Comparison of ENCODE assay signal across 22 mouse cellular contexts in the genomic region with DNA sequence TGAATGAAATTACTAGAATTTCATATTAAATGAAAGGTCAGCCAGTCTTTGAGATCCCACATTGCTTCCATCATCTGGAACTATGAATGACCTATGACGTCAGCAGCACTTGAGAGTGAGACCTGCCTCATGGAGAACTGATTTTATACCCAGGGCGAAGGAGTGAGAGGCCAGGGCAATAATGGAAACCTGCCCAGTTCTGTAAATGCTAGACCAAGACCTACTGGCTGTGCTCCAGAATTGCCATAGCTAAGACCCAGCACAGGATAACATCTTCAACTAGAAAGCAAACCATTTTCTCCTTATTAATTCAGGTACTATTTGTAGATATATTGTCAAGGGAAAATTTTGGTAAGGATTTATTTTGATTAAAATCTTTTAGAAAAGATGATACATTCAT.
DNase-seq lines count a peak whose midpoint lies in the region; ATAC-seq lines count a peak whose summit lies in the region.
"Had no signal": no experiment of that assay in that cellular context is flagged by ENCODE, and none has a peak within 500 bp of the region (broad histone marks: within the 10 kb centered on the region; RNA-seq: fewer than 3 reads in every experiment).

No protein-coding gene starts in this region.

- peak; percentile 41 for DNase-seq in cerebellum, adult 9-10 months
- peak; percentile 31 for DNase-seq in kidney, adult 11 months
- no peak for DNase-seq in kidney, postnatal 10 days
- peak; percentile 34 to 47 for DNase-seq in kidney, postnatal 25 days
- DNase-seq in kidney, adult 18-20 months: no peak
- peak; percentile 12 to 15 for DNase-seq in cerebellum, postnatal 36 days
- DNase-seq in right cerebral cortex, postnatal 4 days: no peak
- DNase-seq: adrenal gland, adult 8-10 months; gastrocnemius, postnatal 10 days; heart, adult 11 months; heart, postnatal 36 days; layer of hippocampus, postnatal 36 days; liver; lung, embryonic 14.5 days; lung, postnatal 14 days; right cerebral cortex, postnatal 25 days; spleen, adult 18-20 months; thymus, postnatal 14 days had no signal

- ATAC-seq in cerebellum, adult (ENCODE audit: insufficient number of reproducible peaks, low FRiP score, low TSS enrichment): no peak
- ATAC-seq: forebrain, embryonic 13.5 days; inflammation-experienced regulatory T-cells, adult 6 months; midbrain, embryonic 15.5 days had no signal

Comparison
In these comparisons a context has a peak if more than half of its experiments do, and no peak if none do; other contexts are left out.
1. DNase-seq: peak in cerebellum, adult 9-10 months (single experiment), kidney, adult 11 months (single experiment), kidney, postnatal 25 days (2 of 2) and cerebellum, postnatal 36 days (2 of 2); none in kidney, postnatal 10 days (single experiment), kidney, adult 18-20 months (single experiment) and right cerebral cortex, postnatal 4 days (single experiment).